Mouse (Mus musculus) B cell, adult 2 months (primary cell): ENCODE results near the gene Lysmd1.

ENCODE experiments used
- DNase-seq, 2 experiments: peaks; one replicate each; pipeline ENCODE4 v3.0.0; 2022

The Lysmd1 gene

GRCm38 (mm10) chr3:95139586-95140288 is 5.8 kb downstream of the Lysmd1 start:
- DNase-seq = no peak

GRCm38 (mm10) chr3:95140289-95140595 is 6.4 kb downstream of the Lysmd1 start:
- no peak for DNase-seq

- DNase-seq = no peak
These were observed 6.9 kb downstream of the Lysmd1 start for GRCm38 (mm10) chr3:95140795-95141194.

GRCm38 (mm10) chr3:95141474-95141873 is 7.6 kb downstream of the Lysmd1 start:
- DNase-seq = peak; percentile 62 to 68

- DNase-seq = peak; percentile 78 to 82
These were observed 8.2 kb downstream of the Lysmd1 start, which contains the start of gene Tnfaip8l2 for GRCm38 (mm10) chr3:95141952-95142616. Tnfaip8l2 (minus strand) TSS chr3:95142360.

- DNase-seq = peak; percentile 93 to 94
These were observed 8.7 kb downstream of the Lysmd1 start for GRCm38 (mm10) chr3:95142617-95143011.

GRCm38 (mm10) chr3:95147924-95148323 is 14.0 kb downstream of the Lysmd1 start:
- no peak for DNase-seq

- peak; percentile 82 to 86 for DNase-seq
These were observed 20.0 kb downstream of the Lysmd1 start for GRCm38 (mm10) chr3:95153874-95154273.

GRCm38 (mm10) chr3:95159511-95159986 is 25.7 kb downstream of the Lysmd1 start:
- no peak for DNase-seq

- DNase-seq = peak; percentile 84 to 85
These were observed 26.4 kb downstream of the Lysmd1 start, which contains the start of gene Sema6c for GRCm38 (mm10) chr3:95159987-95160963. Sema6c (plus strand) TSS chr3:95160457.

- no peak for DNase-seq
These were observed 27.2 kb downstream of the Lysmd1 start for GRCm38 (mm10) chr3:95161041-95161551.

GRCm38 (mm10) chr3:95161618-95162344 is 27.9 kb downstream of the Lysmd1 start:
- DNase-seq = no peak

GRCm38 (mm10) chr3:95162345-95162628 is 28.4 kb downstream of the Lysmd1 start:
- no peak for DNase-seq

GRCm38 (mm10) chr3:95163419-95164255 is 29.7 kb downstream of the Lysmd1 start:
- no peak for DNase-seq

- DNase-seq = no peak
These were observed 30.3 kb downstream of the Lysmd1 start for GRCm38 (mm10) chr3:95164256-95164550.

- DNase-seq = no peak
These were observed 31.0 kb downstream of the Lysmd1 start for GRCm38 (mm10) chr3:95164840-95165239.

- no peak for DNase-seq
These were observed 36.1 kb downstream of the Lysmd1 start for GRCm38 (mm10) chr3:95169996-95170395.

GRCm38 (mm10) chr3:95171105-95171504 is 37.2 kb downstream of the Lysmd1 start:
- no peak for DNase-seq

GRCm38 (mm10) chr3:95172526-95173255 is 38.8 kb downstream of the Lysmd1 start:
- DNase-seq = no peak

- peak; percentile 31 to 38 for DNase-seq
These were observed 39.5 kb downstream of the Lysmd1 start for GRCm38 (mm10) chr3:95173256-95173949.
